Mouse (Mus musculus) liver, adult 2 months (tissue): ENCODE measurements around the gene Tspan11.

ENCODE experiments used
- CTCF ChIP-seq: fragments of 200-500 bp; IDR thresholded peaks from 2 replicates; pipeline ENCODE4 v1.5.1; 2011; ENCODE audit warnings: low read depth, low read length, control low read depth
- POLR2A ChIP-seq: fragments of 200-500 bp; IDR thresholded peaks from 2 replicates; pipeline ENCODE4 v1.6.1; 2011; ENCODE audit warnings: low read length, control low read depth; ENCODE audit not compliant: insufficient read depth; ENCODE audit errors: extremely low read depth

- TF ChIP-seq POLR2A: no peak
- TF ChIP-seq CTCF: no peak
These were observed 9.0 kb downstream of the Tspan11 start for GRCm38 (mm10) chr6:127896425-127896824.
